Mouse (Mus musculus) ovary, postnatal 36 days (tissue): ENCODE data around the gene Htr1d.

Experiments
- DNase-seq: peaks from one replicate; pipeline ENCODE4 v3.0.0; 2022; ENCODE audit warnings: low spot score, mixed read lengths

Htr1d gene

DNA sequence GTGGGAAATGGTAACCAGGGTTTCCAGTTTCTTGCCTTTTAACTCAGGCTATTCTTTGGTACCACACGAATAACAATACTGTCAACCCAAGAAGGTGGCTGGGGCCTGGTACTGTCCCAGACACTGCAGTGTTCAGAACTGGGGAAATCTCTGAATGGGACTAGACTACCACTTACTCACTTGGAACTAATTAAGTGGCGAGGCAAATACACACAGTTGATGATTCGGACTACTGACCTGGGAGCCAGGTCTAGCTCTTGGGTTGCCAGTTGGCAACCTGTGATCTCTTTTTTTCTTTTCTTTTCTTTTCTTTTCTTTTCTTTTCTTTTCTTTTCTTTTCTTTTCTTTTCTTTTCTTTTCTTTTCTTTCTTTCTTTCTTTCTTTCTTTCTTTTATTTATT lies 29.0 kb downstream of the Htr1d start:
- no peak for DNase-seq

GRCm38 (mm10) chr4:136452792-136453191 lies 29.5 kb downstream of the Htr1d start:
- no peak for DNase-seq

DNA sequence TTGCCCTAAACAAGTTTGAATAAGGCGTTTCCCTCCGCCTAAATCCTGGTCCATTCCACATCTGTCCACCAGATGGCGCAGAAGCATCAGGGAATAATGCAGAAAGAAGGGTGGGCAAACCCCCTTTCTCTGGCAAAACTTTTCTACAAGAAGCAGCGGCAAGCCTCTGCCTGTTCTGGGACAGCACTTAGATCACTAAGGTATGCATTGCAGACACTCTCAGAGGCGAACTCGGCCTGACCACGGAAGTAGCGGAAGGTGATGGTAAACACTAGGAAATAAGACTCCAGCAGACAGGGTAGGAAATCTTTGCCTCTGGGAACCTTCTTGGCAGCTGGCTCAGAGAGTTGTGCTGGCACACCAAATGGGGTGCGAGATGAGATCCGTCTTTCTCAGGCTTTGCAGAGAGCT lies 31.5 kb downstream of the Htr1d start:
- DNase-seq = peak; percentile 76

DNA sequence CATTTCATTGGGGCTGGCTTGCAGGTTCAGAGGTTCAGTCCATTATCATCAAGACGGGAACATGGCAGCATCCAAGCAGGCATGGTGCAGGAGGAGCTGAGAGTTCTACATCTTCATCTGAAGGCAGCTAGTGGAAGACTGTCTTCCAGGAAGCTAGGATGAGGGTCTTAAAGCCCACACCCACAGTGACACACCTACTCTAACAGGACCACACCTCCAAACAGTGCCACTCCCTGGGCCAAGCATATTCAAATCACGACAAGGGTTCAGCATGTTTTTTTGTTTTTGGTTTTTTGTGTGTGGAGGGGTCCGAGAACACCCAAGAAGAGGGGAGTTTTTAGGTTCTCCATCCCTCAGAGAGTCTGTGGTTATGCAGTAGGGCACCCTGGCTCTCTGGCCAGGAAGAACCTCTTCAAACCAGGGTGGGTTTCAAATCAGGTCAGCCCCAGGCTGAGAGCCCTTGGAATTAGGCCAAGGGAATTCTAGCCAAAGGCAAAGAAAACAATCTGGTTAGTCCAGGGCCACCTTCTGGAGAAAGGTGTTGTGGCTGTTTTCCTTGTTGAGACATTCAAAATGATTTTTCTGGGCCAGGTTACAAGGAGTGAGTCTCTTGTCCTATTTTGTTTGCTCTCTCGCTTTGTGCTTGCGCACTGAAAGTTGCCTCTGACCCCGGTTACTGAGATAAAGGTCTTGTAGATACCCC lies 33.3 kb downstream of the Htr1d start:
- DNase-seq = no peak

DNA sequence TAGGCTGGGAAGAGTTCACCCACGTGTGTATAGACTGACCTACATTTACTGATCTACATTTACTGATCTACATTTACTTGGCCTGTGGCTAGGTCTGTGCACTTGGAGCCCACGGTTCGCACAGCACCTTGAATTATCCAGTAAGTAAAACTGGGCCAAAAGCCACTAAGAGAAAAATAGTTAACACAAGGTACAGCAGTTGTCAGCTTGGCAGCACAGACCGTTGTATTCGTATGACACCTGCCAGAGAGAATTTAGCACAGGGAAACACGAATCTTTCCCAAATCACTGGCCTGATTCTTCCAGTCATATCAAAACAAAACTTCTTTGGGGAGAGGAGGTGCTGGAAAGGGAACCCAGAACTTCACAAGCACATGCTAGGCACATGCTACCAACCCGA lies 35.0 kb downstream of the Htr1d start:
- DNase-seq = no peak

- no peak for DNase-seq
Measured at GRCm38 (mm10) chr4:136459210-136459609, 35.9 kb downstream of the Htr1d start.

- DNase-seq = no peak
Measured at GRCm38 (mm10) chr4:136461206-136461605, 37.9 kb downstream of the Htr1d start.

DNA sequence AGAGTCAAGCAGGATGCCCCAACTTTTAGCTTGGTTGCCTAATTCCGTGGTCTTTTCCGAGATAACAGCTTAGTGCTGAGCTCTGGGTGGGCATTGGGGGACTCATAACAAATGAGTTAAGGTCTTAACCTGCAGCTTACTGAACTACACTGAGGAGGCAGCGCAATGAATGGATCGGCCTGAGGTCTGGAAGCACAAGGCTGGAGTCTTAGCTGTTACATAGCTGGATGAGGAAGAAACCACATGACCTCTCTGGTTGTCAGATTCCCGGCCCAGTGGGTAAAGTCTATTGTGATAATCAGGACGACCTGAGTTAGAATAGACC lies 38.4 kb downstream of the Htr1d start:
- no peak for DNase-seq

DNA sequence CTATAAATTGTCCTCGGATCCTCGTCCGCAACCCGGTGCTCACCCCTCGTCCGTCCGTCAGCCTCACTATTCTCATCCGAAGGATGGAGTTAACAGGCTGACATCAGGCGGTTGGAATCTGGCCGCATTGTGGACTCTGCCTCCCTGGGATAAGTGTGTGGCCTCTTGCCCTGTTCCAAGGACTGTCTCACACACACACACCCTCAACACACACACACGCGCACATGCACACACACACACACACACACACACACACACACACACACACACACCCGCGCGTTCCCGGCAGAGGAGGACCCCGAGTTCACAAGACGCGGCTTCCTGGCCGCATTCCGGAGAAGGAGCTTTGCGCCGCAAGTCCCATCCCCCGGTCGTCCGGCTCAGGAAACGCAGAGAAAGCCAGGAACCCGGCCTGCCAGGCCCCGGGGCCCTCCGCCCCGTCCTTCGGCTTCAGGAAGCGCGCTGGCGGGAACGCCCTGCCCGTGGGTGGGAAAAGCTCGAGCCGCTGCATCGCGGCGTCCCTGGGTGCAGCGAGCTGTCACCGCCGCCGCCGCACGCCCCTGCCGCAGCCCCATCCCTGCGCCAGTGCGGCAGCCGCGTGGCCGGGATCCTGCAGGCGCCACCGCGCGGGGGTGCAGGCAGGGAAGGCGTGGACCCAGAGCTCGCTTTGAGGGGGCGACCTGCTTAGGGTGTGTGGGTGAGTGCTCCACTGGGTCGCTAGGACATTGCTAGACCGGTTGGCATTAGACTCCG lies 38.9 kb downstream of the Htr1d start, which contains the start of gene 6030445D17Rik:
TSS of gene 6030445D17Rik (plus strand) at position 165 of the 753 bp plus-strand sequence.
- DNase-seq = peak; percentile 70

DNA sequence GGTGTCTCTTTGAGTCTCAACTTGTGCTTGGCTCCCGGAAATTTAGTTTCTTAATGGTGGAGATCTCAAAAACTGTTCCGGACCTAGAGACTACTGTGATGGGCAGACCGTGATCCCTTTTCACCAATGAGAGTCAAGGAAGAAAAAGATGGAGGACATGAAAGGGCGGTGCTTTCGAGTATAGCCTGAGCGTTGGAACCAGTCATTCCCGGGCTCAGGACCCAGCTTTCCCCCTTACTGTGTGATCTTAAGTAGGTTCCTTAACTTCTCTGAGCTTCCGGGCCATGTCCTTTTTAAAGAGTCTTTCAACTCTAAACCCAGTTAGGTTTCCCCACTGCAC lies 39.5 kb downstream of the Htr1d start:
- no peak for DNase-seq

- no peak for DNase-seq
Measured at GRCm38 (mm10) chr4:136463436-136463835, 40.1 kb downstream of the Htr1d start.

GRCm38 (mm10) chr4:136466226-136466625 lies 42.9 kb downstream of the Htr1d start:
- DNase-seq = no peak

DNA sequence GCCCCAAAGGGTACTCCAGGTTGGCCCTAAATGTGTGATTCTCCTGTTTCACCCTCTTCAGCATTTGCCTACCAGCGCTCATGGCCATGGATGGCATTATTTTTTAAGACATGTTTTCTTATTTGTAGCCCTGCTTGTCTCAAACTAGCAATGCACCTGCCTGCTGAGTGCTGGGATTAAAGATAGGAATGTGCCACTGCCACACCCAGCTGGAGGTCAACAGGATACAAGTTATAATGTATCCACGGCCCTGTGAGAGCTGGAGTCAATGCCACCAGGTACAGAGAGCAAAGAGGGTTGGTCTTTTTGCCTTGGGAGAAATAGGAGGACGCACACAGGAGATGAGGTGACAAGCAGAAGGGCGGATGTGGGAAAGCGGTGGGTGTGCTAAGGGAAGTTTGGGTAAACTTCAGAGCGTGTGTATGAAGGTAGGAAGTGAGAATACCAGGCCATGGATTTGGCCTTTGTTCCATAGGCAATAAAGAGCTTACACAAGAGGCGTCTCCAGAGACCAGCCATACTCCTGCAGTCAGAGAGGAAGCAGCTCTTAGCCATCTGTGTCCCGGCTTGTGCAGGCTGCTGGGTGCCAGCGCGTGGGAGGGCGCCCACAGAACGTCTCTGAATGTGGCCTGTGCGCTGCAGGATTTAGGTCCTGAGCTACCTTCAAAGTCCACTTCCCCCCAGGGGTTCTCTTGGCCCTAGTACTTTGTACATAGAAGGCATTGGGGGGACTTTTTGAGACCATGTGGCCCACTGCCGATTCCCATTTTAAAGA lies 45.4 kb downstream of the Htr1d start:
- no peak for DNase-seq

DNA sequence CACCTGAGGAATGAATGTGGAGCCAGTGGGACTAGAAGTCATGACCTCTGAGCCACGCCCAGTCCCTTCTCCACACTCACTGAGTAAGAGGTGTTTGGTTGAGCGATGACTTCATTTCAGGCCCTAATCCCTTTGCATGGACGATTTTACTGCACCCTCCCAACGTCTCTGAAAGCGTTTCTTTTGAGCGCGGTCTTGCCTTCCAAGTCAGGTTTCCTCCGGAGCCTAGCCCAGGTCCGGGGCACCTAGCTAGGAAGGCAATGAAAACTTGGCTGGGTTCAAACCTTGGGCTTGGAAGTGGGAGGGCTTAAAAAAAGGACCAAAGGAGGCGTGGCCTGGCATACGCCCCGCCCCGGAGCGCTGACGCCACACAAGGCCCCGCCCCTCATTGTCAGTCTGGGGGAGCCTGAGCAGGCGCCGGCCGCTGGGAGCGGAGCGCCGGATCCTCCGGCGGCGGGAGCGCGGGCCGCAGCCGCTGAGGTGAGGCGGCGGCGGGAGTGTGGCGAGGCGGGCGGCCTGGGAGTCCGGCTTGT lies 46.1 kb downstream of the Htr1d start, which contains the start of gene Luzp1:
TSS of gene Luzp1 (plus strand) at position 391 of the 533 bp plus-strand sequence.
- peak; percentile 95 for DNase-seq

GRCm38 (mm10) chr4:136469941-136470346 lies 46.6 kb downstream of the Htr1d start:
- DNase-seq = no peak

GRCm38 (mm10) chr4:136470347-136471071 lies 47.2 kb downstream of the Htr1d start:
- DNase-seq = peak; percentile 64

- no peak for DNase-seq
Measured at GRCm38 (mm10) chr4:136476692-136477091, 53.4 kb downstream of the Htr1d start.

DNA sequence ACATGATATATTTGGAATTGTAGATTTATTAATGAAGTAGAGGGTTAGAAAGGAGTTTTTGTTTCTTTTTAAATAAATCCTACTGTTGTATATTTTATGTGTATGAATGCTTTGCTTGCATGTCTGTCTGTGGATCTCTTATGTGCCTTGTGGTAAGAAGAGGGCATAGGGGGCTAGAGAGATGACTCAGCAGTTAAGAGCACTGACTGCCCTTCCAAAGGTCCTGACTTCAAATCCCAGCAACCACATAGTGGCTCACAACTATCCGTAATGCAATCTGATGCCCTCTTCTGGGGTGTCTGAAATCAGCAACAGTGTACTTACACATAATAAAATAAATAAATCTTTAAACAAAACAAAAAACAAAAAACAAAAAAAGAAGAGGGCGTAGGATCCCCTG lies 63.2 kb downstream of the Htr1d start:
- no peak for DNase-seq
